Mouse (Mus musculus): ENCODE results near the gene Ubash3b. TPM values are rescaled to one million over a fixed set of nuclear protein-coding genes. Genes with fewer than 3 reads are reported as not detected.
A peak's percentile ranks its signal among the peaks of the same experiment; 100 is the strongest.

The Ubash3b gene
- polyA plus RNA-seq, 1 experiment from 2014 or later = 8.7 TPM

GRCm38 (mm10) chr9:40997116-40997779 is 164.2 kb downstream of the Ubash3b start:
- Histone ChIP-seq H3K9ac (no peak overlapping the region), H3K36me3 (no peaks in the 10 kb centered on the region)

GRCm38 (mm10) chr9:40994075-40994474 is 167.4 kb downstream of the Ubash3b start:
- no peaks in the 10 kb centered on the region for H3K4me1 ChIP-seq
- H3K27me3 ChIP-seq = no peaks in the 10 kb centered on the region
- H3K4me3 ChIP-seq (replicated peaks) = no peak overlapping the region
- H3K27ac ChIP-seq = no peak overlapping the region
- ATAC-seq (replicated peaks; ENCODE audit: low FRiP score) = no peak
- H3K4me2 ChIP-seq = no peak overlapping the region
- no peaks in the 10 kb centered on the region for H3K36me3 ChIP-seq
- WGBS = 42% methylated on average over 5 of the region's 5 CpGs
- no peak overlapping the region for H3K9ac ChIP-seq
- H3K9me3 ChIP-seq (replicated peaks) = no peaks in the 10 kb centered on the region

More at GRCm38 (mm10) chr9:40997116-40997779, 164.2 kb downstream of the Ubash3b start:
- 0 out of 2 replicates have a peak, but pooled peaks cover 3% of the 10 kb centered on the region for H3K4me1 ChIP-seq
- 87% methylated on average over 7 of the region's 7 CpGs for WGBS
- no peak for ATAC-seq (replicated peaks; ENCODE audit: low FRiP score)
- H3K4me2 ChIP-seq = no peak overlapping the region
- no peak overlapping the region for H3K4me3 ChIP-seq (replicated peaks)
- no peak overlapping the region for H3K27ac ChIP-seq
- no peaks in the 10 kb centered on the region for H3K9me3 ChIP-seq (replicated peaks)
- H3K27me3 ChIP-seq = no peaks in the 10 kb centered on the region

GRCm38 (mm10) chr9:40991511-40991910 is 170.0 kb downstream of the Ubash3b start:
- Histone ChIP-seq H3K27me3 (0 out of 2 replicates have a peak, but pooled peaks cover 4% of the 10 kb centered on the region), H3K9me3 (replicated peaks) (no peaks in the 10 kb centered on the region), H3K9ac (no peak overlapping the region), H3K4me1 (no peaks in the 10 kb centered on the region), H3K4me2 (no peak overlapping the region), H3K27ac (no peak overlapping the region), H3K4me3 (replicated peaks) (no peak overlapping the region), H3K36me3 (no peaks in the 10 kb centered on the region)
- ATAC-seq (replicated peaks; ENCODE audit: low FRiP score) = no peak
- 87% methylated on average over 6 of the region's 6 CpGs for WGBS

GRCm38 (mm10) chr9:40989940-40990588 is 171.4 kb downstream of the Ubash3b start:
- Histone ChIP-seq H3K9ac (no peak overlapping the region), H3K4me1 (no peaks in the 10 kb centered on the region), H3K27ac (no peak overlapping the region), H3K4me2 (no peak overlapping the region), H3K36me3 (no peaks in the 10 kb centered on the region), H3K4me3 (replicated peaks) (no peak overlapping the region), H3K27me3 (0 out of 2 replicates have a peak, but pooled peaks cover 4% of the 10 kb centered on the region), H3K9me3 (replicated peaks) (no peaks in the 10 kb centered on the region)
- no peak for ATAC-seq (replicated peaks; ENCODE audit: low FRiP score)
- 37% methylated on average over 4 of the region's 4 CpGs for WGBS

GRCm38 (mm10) chr9:40984313-40984712 is 177.2 kb downstream of the Ubash3b start:
- no peaks in the 10 kb centered on the region for H3K4me1 ChIP-seq
- no peaks in the 10 kb centered on the region for H3K9me3 ChIP-seq (replicated peaks)
- H3K27ac ChIP-seq = no peak overlapping the region
- no peak overlapping the region for H3K4me2 ChIP-seq
- H3K9ac ChIP-seq = no peak overlapping the region
- H3K4me3 ChIP-seq (replicated peaks) = no peak overlapping the region
- 0 out of 2 replicates have a peak, but pooled peaks cover 7% of the 10 kb centered on the region for H3K27me3 ChIP-seq
- no peaks in the 10 kb centered on the region for H3K36me3 ChIP-seq
- WGBS = 76% methylated on average over 3 of the region's 3 CpGs
- ATAC-seq (replicated peaks; ENCODE audit: low FRiP score) = no peak

GRCm38 (mm10) chr9:40983758-40984157 is 177.7 kb downstream of the Ubash3b start:
- Histone ChIP-seq H3K9me3 (replicated peaks) (no peaks in the 10 kb centered on the region), H3K27ac (no peak overlapping the region), H3K27me3 (0 out of 2 replicates have a peak, but pooled peaks cover 7% of the 10 kb centered on the region), H3K36me3 (no peaks in the 10 kb centered on the region), H3K4me1 (no peaks in the 10 kb centered on the region), H3K4me2 (no peak overlapping the region), H3K9ac (no peak overlapping the region), H3K4me3 (replicated peaks) (no peak overlapping the region)
- no peak for ATAC-seq (replicated peaks; ENCODE audit: low FRiP score)
- WGBS = 84% methylated on average over 3 of the region's 3 CpGs

- H3K4me2 ChIP-seq = no peak overlapping the region
- H3K9me3 ChIP-seq (replicated peaks) = no peaks in the 10 kb centered on the region
- 0 out of 2 replicates have a peak, but pooled peaks cover 7% of the 10 kb centered on the region for H3K27me3 ChIP-seq
- no peak overlapping the region for H3K27ac ChIP-seq
- H3K4me3 ChIP-seq (replicated peaks) = no peak overlapping the region
- ATAC-seq (replicated peaks; ENCODE audit: low FRiP score) = no peak
- WGBS = 43% methylated on average over 6 of the region's 6 CpGs
- H3K36me3 ChIP-seq = no peaks in the 10 kb centered on the region
- H3K4me1 ChIP-seq = no peaks in the 10 kb centered on the region
- no peak overlapping the region for H3K9ac ChIP-seq
These were observed 179.0 kb downstream of the Ubash3b start for GRCm38 (mm10) chr9:40982480-40982879.

- Histone ChIP-seq H3K27me3 (no peaks in the 10 kb centered on the region), H3K36me3 (no peaks in the 10 kb centered on the region), H3K4me2 (no peak overlapping the region), H3K4me1 (no peaks in the 10 kb centered on the region), H3K9ac (no peak overlapping the region), H3K27ac (no peak overlapping the region), H3K4me3 (replicated peaks) (no peak overlapping the region), H3K9me3 (replicated peaks) (no peaks in the 10 kb centered on the region)
- 67% methylated on average over 11 of the region's 11 CpGs for WGBS
- no peak for ATAC-seq (replicated peaks; ENCODE audit: low FRiP score)
These were observed 187.3 kb downstream of the Ubash3b start for GRCm38 (mm10) chr9:40974042-40974801.

- H3K4me2 ChIP-seq = peak overlapping the region; percentile 88
- no peaks in the 10 kb centered on the region for H3K36me3 ChIP-seq
- WGBS = 23% methylated on average over 7 of the region's 7 CpGs
- no peak overlapping the region for H3K27ac ChIP-seq
- H3K4me3 ChIP-seq (replicated peaks) = peak overlapping the region; percentile 49
- peaks cover 11% of the 10 kb centered on the region for H3K4me1 ChIP-seq
- H3K27me3 ChIP-seq = peaks cover 51% of the 10 kb centered on the region
- no peak for ATAC-seq (replicated peaks; ENCODE audit: low FRiP score)
- no peaks in the 10 kb centered on the region for H3K9me3 ChIP-seq (replicated peaks)
- no peak overlapping the region for H3K9ac ChIP-seq
These were observed 197.1 kb downstream of the Ubash3b start for GRCm38 (mm10) chr9:40964418-40964714.

- Histone ChIP-seq H3K9ac (0 out of 2 replicates have a peak within 1 kb of the TSS, but pooled peaks have one; percentile 23), H3K4me2 (peak within 1 kb of the TSS; percentile 88), H3K36me3 (no peaks in the 10 kb centered on the region), H3K9me3 (replicated peaks) (no peaks in the 10 kb centered on the region), H3K4me1 (peaks cover 11% of the 10 kb centered on the region), H3K27ac (no peak within 1 kb of the TSS), H3K27me3 (peaks cover 51% of the 10 kb centered on the region), H3K4me3 (replicated peaks) (peak within 1 kb of the TSS; percentile 49)
- 1% methylated on average over 49 of the region's 51 CpGs for WGBS
- ATAC-seq (replicated peaks; ENCODE audit: low FRiP score) = 0 out of 2 replicates have a peak, but pooled peaks have one; percentile 43
These were observed 197.7 kb downstream of the Ubash3b start, which contains the start of gene Jhy for GRCm38 (mm10) chr9:40963586-40964417. Gene Jhy, minus strand, starts transcription at chr9:40964118.

GRCm38 (mm10) chr9:40961401-40961800 is 200.1 kb downstream of the Ubash3b start:
- no peak overlapping the region for H3K4me2 ChIP-seq
- 64% methylated on average over 3 of the region's 3 CpGs for WGBS
- H3K27ac ChIP-seq = no peak overlapping the region
- no peaks in the 10 kb centered on the region for H3K36me3 ChIP-seq
- ATAC-seq (replicated peaks; ENCODE audit: low FRiP score) = no peak
- H3K9ac ChIP-seq = no peak overlapping the region
- peaks cover 11% of the 10 kb centered on the region for H3K4me1 ChIP-seq
- no peaks in the 10 kb centered on the region for H3K9me3 ChIP-seq (replicated peaks)
- peaks cover 51% of the 10 kb centered on the region for H3K27me3 ChIP-seq
- no peak overlapping the region for H3K4me3 ChIP-seq (replicated peaks)
